Mouse (Mus musculus): ENCODE results near the gene Dhx36. TPM values are rescaled to one million over a fixed set of nuclear protein-coding genes. Genes with fewer than 3 reads are reported as not detected.

Gene Dhx36
- 40.5 and 43.1 TPM in 2 replicates for polyA plus RNA-seq (2015; fragmentation: Nextera tagmentation; extraction: Ambion mirVana)

DNA sequence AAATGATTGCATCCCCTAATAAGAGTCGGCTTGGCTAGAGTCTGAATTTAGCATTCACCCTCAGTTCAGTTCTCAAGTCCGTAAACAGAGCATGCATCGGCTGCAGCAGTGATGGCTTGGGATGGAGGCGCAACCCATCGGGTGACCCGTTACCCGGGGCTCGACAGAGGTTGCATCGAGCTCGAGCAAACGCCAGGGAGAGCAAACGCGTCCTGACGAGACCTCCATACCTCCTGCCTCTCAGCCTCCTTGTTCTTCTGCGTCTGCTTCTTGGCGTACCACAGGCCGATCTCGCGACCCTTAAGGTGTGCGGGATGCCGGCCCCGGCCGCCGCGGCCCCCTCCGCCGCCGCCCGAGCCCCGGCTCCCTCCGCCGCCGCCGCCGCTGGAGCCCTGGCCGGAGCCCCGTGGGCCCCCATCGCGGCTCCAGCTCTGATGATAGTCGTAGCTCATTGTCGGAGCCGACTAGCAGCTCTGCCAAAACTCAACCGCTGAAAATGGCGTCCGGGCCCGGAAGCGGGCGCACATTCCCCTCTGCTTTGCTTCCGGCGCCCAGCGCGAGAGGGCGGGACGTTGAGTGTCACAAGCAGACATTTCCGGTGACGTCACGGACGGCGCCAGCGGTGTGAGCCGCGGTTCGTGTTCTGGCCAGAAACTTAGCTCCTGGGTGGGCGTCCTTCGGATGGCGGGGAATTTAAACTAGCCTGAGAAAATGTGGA lies at the start of gene Dhx36:
TSS of gene Dhx36 (minus strand) at position 517 of the 718 bp plus-strand sequence.
- no peaks in the 10 kb centered on the region for H3K27me3 ChIP-seq (ENCODE audit: control insufficient read depth, insufficient read depth, low read depth, low read length)
- under 1% methylated on average over 65 of the region's 66 CpGs for WGBS
- no peaks in the 10 kb centered on the region for H3K9me3 ChIP-seq (replicated peaks; ENCODE audit: control insufficient read depth, low read length, poor library complexity, severe bottlenecking)

DNA sequence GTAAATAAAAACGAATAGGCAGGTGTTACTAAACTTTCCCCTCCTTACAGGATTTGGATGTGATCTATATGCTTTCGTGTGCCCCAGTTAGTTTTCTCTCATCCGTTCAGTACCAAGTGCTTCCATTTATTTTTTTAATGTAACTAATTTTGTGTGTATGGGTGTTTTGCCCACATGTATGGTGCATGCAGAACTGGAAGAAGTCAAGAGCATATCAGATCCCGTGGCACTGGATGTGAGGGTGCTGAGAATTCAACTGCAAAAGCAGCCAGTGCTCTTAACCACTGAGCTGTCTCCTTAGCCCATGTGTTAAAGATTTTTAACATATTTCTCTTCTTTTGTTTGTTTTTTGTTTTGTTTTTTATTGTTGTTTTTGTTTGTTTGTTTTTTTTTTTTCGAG lies 20.8 kb upstream of the Dhx36 start:
- Histone ChIP-seq H3K4me3 (ENCODE audit: low read depth, low read length) (no peak overlapping the region), H3K4me1 (ENCODE audit: control insufficient read depth, insufficient read depth, low read length) (no peaks in the 10 kb centered on the region), H3K4me2 (ENCODE audit: low read length) (no peak overlapping the region), H3K9me3 (replicated peaks; ENCODE audit: control insufficient read depth, low read length, poor library complexity, severe bottlenecking) (no peaks in the 10 kb centered on the region), H3K27ac (ENCODE audit: low read length) (no peak overlapping the region), H3K9ac (ENCODE audit: low read depth, low read length) (no peak overlapping the region), H3K27me3 (ENCODE audit: control insufficient read depth, insufficient read depth, low read depth, low read length) (no peaks in the 10 kb centered on the region), H3K36me3 (ENCODE audit: control insufficient read depth, insufficient read depth, low read length) (no peaks in the 10 kb centered on the region)
- WGBS = 71% methylated on average over 5 of the region's 5 CpGs
- ATAC-seq = no peak

More for the DNA sequence above, at the start of gene Dhx36:
- peak; percentile 100 for ATAC-seq
- peak within 1 kb of the TSS; percentile 77 for H3K9ac ChIP-seq (ENCODE audit: low read depth, low read length)
- peak within 1 kb of the TSS; percentile 92 for H3K27ac ChIP-seq (ENCODE audit: low read length)
- peak within 1 kb of the TSS; percentile 87 for H3K4me2 ChIP-seq (ENCODE audit: low read length)
- H3K36me3 ChIP-seq (ENCODE audit: control insufficient read depth, insufficient read depth, low read length) = no peaks in the 10 kb centered on the region
- H3K4me1 ChIP-seq (ENCODE audit: control insufficient read depth, insufficient read depth, low read length) = peaks cover 18% of the 10 kb centered on the region
- H3K4me3 ChIP-seq (ENCODE audit: low read depth, low read length) = peak within 1 kb of the TSS; percentile 60

DNA sequence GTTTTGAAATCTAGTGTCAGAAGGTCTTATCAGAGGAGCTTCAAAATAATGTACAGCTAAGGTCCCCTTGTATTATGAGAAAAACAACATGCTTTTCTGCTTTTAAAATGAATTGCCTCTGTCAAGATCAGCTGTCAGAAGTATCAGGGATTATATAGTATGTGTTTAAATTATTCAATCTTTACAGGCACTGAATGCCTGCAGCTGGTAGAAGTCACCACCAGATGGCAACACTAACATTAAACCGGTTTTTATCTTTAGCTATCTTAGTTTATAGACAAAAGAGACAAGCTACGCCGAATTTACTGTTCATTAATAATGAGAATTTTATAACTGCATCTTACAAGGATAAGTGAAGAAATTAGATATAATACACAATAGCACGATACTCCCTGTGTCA lies 20.4 kb upstream of the Dhx36 start:
- peak; percentile 68; the same call in 1 of the 2 replicates for ATAC-seq
- no peaks in the 10 kb centered on the region for H3K9me3 ChIP-seq (replicated peaks; ENCODE audit: control insufficient read depth, low read length, poor library complexity, severe bottlenecking)
- no peak overlapping the region for H3K4me2 ChIP-seq (ENCODE audit: low read length)
- H3K27me3 ChIP-seq (ENCODE audit: control insufficient read depth, insufficient read depth, low read depth, low read length) = no peaks in the 10 kb centered on the region
- no peak overlapping the region for H3K4me3 ChIP-seq (ENCODE audit: low read depth, low read length)
- no peak overlapping the region for H3K9ac ChIP-seq (ENCODE audit: low read depth, low read length)
- 36% methylated on average over 4 of the region's 4 CpGs for WGBS
- no peaks in the 10 kb centered on the region for H3K4me1 ChIP-seq (ENCODE audit: control insufficient read depth, insufficient read depth, low read length)
- H3K36me3 ChIP-seq (ENCODE audit: control insufficient read depth, insufficient read depth, low read length) = no peaks in the 10 kb centered on the region
- no peak overlapping the region for H3K27ac ChIP-seq (ENCODE audit: low read length)

DNA sequence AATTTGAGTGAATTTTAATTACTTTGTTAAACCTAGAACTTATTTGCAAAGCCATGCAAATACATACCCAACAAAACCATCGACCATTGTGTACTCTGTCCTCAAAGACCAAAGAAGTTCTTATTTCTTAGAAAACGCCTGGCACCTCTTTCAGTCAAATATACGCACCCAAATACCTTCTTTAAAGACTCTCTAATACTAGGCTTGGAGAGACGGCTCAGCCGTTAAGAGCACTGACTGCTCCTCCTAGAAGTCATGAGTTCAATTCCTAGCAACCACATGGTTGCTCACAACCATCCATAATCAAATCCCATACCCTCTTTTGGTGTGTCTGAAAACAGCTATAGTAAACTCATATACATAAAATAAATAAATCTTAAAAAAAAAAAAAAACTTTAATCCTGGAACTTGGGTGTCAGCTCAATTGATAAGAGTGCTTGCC lies 423 bp upstream of the Dhx36 start:
- no peaks in the 10 kb centered on the region for H3K36me3 ChIP-seq (ENCODE audit: control insufficient read depth, insufficient read depth, low read length)
- WGBS = 35% methylated on average over 5 of the region's 5 CpGs
- peak overlapping the region; percentile 58 for H3K4me2 ChIP-seq (ENCODE audit: low read length)
- H3K27ac ChIP-seq (ENCODE audit: low read length) = no peak overlapping the region
- peak; percentile 29; the same call in 1 of the 2 replicates for ATAC-seq
- no peaks in the 10 kb centered on the region for H3K9me3 ChIP-seq (replicated peaks; ENCODE audit: control insufficient read depth, low read length, poor library complexity, severe bottlenecking)
- no peaks in the 10 kb centered on the region for H3K27me3 ChIP-seq (ENCODE audit: control insufficient read depth, insufficient read depth, low read depth, low read length)
- H3K4me3 ChIP-seq (ENCODE audit: low read depth, low read length) = peak overlapping the region; percentile 60
- no peak overlapping the region for H3K9ac ChIP-seq (ENCODE audit: low read depth, low read length)
- peaks cover 18% of the 10 kb centered on the region for H3K4me1 ChIP-seq (ENCODE audit: control insufficient read depth, insufficient read depth, low read length)

DNA sequence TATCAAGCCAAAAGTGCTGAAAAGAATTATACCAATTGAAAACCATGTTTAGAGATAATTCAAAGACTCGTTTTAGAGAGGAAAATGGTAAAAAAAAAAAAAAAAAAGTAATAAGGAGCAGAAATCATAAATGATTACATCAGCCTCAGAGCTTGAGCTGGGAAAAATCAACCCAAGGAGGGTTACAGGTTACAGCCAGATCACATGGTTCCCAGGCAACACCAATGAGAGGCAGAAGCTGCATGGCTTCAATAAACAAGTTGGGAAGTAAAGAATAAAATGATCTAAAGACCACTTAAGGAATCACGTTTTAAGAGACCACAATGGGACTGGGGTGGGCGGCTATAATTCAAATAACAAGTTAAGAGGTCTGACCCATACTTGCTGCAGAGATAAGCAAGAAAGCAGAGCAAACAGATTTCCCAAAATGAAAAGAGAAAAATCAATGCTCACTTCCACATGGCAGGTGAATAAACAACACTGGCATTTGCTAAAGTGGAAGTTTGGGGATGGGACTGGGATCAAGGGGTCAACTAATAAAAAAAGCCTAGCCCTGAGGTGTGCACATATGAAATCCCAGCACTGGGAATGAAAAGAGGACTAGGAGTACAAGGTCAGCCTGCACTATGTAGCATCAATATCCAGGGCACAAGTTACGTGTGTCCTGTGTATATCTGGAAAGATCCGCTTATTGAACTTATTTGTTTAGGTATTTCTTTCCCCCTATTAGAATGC lies 1.5 kb downstream of the Dhx36 start:
- no peak for ATAC-seq

DNA sequence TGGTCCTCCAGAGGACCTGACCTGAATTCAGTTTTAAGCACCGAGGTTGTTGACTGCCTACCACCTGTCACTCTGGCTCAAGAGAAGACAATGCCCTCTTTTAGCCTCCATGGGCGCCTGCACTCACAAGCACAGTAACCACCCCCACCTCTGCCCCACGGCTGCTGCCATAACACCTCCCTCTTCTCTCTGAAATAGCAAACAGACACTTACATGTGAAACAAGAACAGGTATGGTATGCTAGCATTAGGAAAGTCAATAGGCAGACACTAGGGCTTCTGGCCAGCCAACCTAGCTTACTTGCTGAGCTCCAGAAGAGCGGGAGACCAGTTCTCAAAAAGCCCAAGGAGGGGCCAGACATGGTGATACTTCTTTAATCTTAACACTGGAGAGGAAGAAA lies 7.5 kb downstream of the Dhx36 start:
- H3K4me2 ChIP-seq (ENCODE audit: low read length) = no peak overlapping the region
- no peak overlapping the region for H3K9ac ChIP-seq (ENCODE audit: low read depth, low read length)
- no peaks in the 10 kb centered on the region for H3K27me3 ChIP-seq (ENCODE audit: control insufficient read depth, insufficient read depth, low read depth, low read length)
- H3K27ac ChIP-seq (ENCODE audit: low read length) = no peak overlapping the region
- no peaks in the 10 kb centered on the region for H3K9me3 ChIP-seq (replicated peaks; ENCODE audit: control insufficient read depth, low read length, poor library complexity, severe bottlenecking)
- ATAC-seq = no peak
- H3K4me1 ChIP-seq (ENCODE audit: control insufficient read depth, insufficient read depth, low read length) = no peaks in the 10 kb centered on the region
- 65% methylated on average over 4 of the region's 4 CpGs for WGBS
- H3K36me3 ChIP-seq (ENCODE audit: control insufficient read depth, insufficient read depth, low read length) = peaks cover 18% of the 10 kb centered on the region; the same call in 1 of the 2 replicates
- no peak overlapping the region for H3K4me3 ChIP-seq (ENCODE audit: low read depth, low read length)

More for the DNA sequence above, 1.5 kb downstream of the Dhx36 start:
- 74% methylated on average over 5 of the region's 5 CpGs for WGBS
- Histone ChIP-seq H3K4me3 (ENCODE audit: low read depth, low read length) (peak overlapping the region; percentile 60), H3K36me3 (ENCODE audit: control insufficient read depth, insufficient read depth, low read length) (peaks cover 6% of the 10 kb centered on the region; the same call in 1 of the 2 replicates), H3K9ac (ENCODE audit: low read depth, low read length) (peak overlapping the region; percentile 46), H3K4me2 (ENCODE audit: low read length) (peak overlapping the region; percentile 87), H3K9me3 (replicated peaks; ENCODE audit: control insufficient read depth, low read length, poor library complexity, severe bottlenecking) (no peaks in the 10 kb centered on the region), H3K4me1 (ENCODE audit: control insufficient read depth, insufficient read depth, low read length) (peaks cover 18% of the 10 kb centered on the region), H3K27me3 (ENCODE audit: control insufficient read depth, insufficient read depth, low read depth, low read length) (no peaks in the 10 kb centered on the region), H3K27ac (ENCODE audit: low read length) (no peak overlapping the region)

DNA sequence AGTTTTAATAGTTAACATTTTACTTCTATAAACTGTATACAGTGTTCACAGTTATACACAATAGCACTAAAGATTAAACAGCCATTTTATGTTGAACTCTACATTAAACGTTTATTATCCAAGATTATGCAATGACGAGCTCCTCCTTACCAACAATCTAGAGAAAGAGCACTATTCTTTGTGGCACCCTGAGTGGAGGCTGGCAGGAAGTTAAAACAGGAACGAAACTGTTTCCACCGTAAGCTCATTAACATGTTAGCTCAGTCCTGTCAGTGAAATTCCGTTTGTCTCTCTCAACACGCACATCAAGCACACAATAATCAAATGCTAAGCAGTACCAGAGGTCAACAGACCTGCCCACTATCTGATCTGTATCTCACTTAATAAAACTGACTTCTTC lies 14.2 kb downstream of the Dhx36 start:
- Histone ChIP-seq H3K9me3 (replicated peaks; ENCODE audit: control insufficient read depth, low read length, poor library complexity, severe bottlenecking) (no peaks in the 10 kb centered on the region), H3K27ac (ENCODE audit: low read length) (no peak overlapping the region), H3K27me3 (ENCODE audit: control insufficient read depth, insufficient read depth, low read depth, low read length) (no peaks in the 10 kb centered on the region), H3K4me2 (ENCODE audit: low read length) (no peak overlapping the region), H3K36me3 (ENCODE audit: control insufficient read depth, insufficient read depth, low read length) (peaks cover 27% of the 10 kb centered on the region), H3K4me1 (ENCODE audit: control insufficient read depth, insufficient read depth, low read length) (no peaks in the 10 kb centered on the region), H3K9ac (ENCODE audit: low read depth, low read length) (no peak overlapping the region), H3K4me3 (ENCODE audit: low read depth, low read length) (no peak overlapping the region)
- ATAC-seq = no peak
- WGBS = 84% methylated on average over 6 of the region's 6 CpGs

DNA sequence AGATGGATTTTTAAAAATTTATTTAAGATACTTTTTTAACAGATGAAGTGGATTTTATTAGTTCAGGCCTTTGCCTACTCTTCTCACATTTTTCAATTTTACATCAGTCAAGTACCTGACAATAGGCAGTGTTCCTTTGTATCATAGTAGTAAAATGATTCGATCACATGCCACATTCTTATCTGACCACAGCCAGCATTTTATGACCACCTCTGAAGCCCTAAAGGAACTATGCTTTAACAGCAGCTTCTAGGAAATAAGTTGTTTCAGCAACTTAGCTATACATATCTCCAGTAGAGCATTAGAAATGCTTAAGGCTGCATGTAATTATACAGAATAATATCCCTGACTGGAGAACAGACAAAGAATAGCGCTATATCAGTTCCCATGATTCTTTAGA lies 22.5 kb downstream of the Dhx36 start:
- WGBS = over 99% methylated on average over 2 of the region's 2 CpGs
- H3K36me3 ChIP-seq (ENCODE audit: control insufficient read depth, insufficient read depth, low read length) = peaks cover 19% of the 10 kb centered on the region
- no peak overlapping the region for H3K4me2 ChIP-seq (ENCODE audit: low read length)
- no peak overlapping the region for H3K9ac ChIP-seq (ENCODE audit: low read depth, low read length)
- H3K4me3 ChIP-seq (ENCODE audit: low read depth, low read length) = no peak overlapping the region
- H3K27me3 ChIP-seq (ENCODE audit: control insufficient read depth, insufficient read depth, low read depth, low read length) = no peaks in the 10 kb centered on the region
- no peak overlapping the region for H3K27ac ChIP-seq (ENCODE audit: low read length)
- no peaks in the 10 kb centered on the region for H3K4me1 ChIP-seq (ENCODE audit: control insufficient read depth, insufficient read depth, low read length)
- ATAC-seq = no peak
- H3K9me3 ChIP-seq (replicated peaks; ENCODE audit: control insufficient read depth, low read length, poor library complexity, severe bottlenecking) = no peaks in the 10 kb centered on the region

DNA sequence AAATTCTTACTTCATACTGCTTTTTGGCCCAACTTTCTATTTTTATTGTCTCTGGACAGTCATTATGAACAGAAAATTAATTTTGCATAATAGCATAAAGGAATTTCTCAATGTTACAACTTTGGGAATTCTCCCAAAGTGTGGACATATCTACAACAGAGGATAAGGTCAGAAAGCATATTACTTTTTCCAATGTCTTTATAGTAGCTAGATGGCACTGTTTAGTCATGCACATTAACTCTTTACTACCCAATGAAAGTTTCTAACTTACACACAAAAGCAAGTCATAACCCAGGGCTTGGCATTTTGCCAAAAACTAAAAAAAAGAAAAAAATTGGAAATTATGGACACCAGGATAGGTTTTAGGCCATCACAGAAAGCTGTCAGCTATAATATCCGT lies 36.6 kb downstream of the Dhx36 start:
- no peak overlapping the region for H3K9ac ChIP-seq (ENCODE audit: low read depth, low read length)
- H3K9me3 ChIP-seq (replicated peaks; ENCODE audit: control insufficient read depth, low read length, poor library complexity, severe bottlenecking) = no peaks in the 10 kb centered on the region
- peaks cover 39% of the 10 kb centered on the region for H3K36me3 ChIP-seq (ENCODE audit: control insufficient read depth, insufficient read depth, low read length)
- H3K4me2 ChIP-seq (ENCODE audit: low read length) = no peak overlapping the region
- 93% methylated on average over 1 of the region's 1 CpGs for WGBS
- no peaks in the 10 kb centered on the region for H3K27me3 ChIP-seq (ENCODE audit: control insufficient read depth, insufficient read depth, low read depth, low read length)
- no peaks in the 10 kb centered on the region for H3K4me1 ChIP-seq (ENCODE audit: control insufficient read depth, insufficient read depth, low read length)
- H3K27ac ChIP-seq (ENCODE audit: low read length) = no peak overlapping the region
- ATAC-seq = no peak
- no peak overlapping the region for H3K4me3 ChIP-seq (ENCODE audit: low read depth, low read length)
